Mouse (Mus musculus): Measurements from ENCODE around the gene Nhs. TPM values are rescaled to one million over a fixed set of nuclear protein-coding genes. Genes with fewer than 3 reads are reported as not detected.

The Nhs gene
- total RNA-seq, 2 experiments from 2014 or later: 2.3 to 2.6 TPM

DNA sequence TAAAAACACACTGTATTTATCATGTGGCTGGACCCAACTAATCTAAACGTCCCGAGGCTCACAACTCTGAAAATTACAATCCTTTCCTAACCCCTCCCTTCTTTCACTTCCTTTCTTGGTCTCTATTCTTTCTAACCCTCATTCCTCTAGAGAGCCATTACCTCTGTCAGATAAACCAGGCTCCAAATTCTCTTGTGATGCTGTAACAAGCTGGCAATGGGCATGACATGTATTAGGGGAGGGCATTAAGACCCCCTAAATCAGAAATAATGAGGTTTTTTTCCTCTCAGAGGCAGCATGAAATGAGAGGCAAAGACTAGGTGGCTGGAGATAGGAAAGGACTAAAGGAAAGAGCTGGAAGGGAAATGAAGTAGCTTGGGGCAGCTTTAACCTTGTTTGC is 96.4 kb downstream of the Nhs start:
- no peak overlapping the region for H3K4me3 ChIP-seq
- no peak for TF ChIP-seq CTCF (conservative IDR thresholded peaks at IDR 0.05)
- no peak for DNase-seq (ENCODE audit: low spot score in 2 of 2)
- no peak overlapping the region for H3K27ac ChIP-seq

GRCm38 (mm10) chrX:162055635-162056034 is 103.9 kb downstream of the Nhs start:
- no peak overlapping the region for H3K4me3 ChIP-seq
- H3K27ac ChIP-seq: no peak overlapping the region
- no peak for DNase-seq (ENCODE audit: low spot score in 2 of 2)
- no peak for TF ChIP-seq CTCF (conservative IDR thresholded peaks at IDR 0.05)

GRCm38 (mm10) chrX:162053566-162053965 is 106.0 kb downstream of the Nhs start:
- H3K4me3 ChIP-seq: no peak overlapping the region
- no peak overlapping the region for H3K27ac ChIP-seq
- TF ChIP-seq CTCF (conservative IDR thresholded peaks at IDR 0.05): no peak
- DNase-seq (ENCODE audit: low spot score in 2 of 2): no peak

DNA sequence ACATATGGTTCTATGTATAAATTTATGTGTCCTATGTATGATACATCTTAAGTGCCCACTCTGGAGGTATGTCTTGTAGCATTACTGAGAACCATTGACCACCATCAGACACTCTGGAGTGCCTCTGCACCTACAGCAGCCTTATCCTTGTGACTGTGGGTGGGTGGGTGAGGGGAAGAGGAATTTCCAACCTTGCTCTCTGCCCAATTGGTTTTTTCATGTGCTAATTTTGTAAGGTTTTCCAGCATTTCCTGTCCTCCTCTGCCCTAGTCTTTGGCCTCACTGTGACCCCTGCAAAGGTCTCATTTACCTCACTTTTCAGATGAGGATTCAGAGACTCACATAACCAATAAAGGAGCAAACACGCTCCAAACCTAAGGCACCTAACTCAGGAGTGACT is 107.0 kb downstream of the Nhs start:
- no peak for DNase-seq (ENCODE audit: low spot score in 2 of 2)
- TF ChIP-seq CTCF (conservative IDR thresholded peaks at IDR 0.05): no peak
- no peak overlapping the region for H3K27ac ChIP-seq
- no peak overlapping the region for H3K4me3 ChIP-seq

GRCm38 (mm10) chrX:162049616-162050015 is 109.9 kb downstream of the Nhs start:
- DNase-seq (ENCODE audit: low spot score in 2 of 2): no peak
- no peak overlapping the region for H3K27ac ChIP-seq
- TF ChIP-seq CTCF (conservative IDR thresholded peaks at IDR 0.05): no peak
- no peak overlapping the region for H3K4me3 ChIP-seq

DNA sequence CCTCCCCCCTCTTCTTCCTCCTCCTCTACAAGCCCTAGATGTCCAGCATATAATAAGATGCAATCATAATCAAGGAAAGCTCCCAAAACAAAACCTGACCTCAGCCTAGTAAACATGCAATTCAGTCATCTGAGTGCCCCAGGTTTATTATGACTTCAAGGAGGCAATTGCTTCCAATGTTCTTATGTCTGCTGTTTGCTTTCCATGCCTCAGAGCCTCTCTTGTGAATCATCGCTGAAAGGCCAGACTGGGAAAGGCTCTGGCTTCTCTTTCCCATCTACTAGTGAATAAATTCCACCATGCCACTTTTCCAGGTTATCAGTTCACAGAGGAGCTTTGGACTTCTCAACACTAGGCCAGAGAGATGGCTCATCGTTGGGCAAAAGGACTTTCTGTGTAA is 114.0 kb downstream of the Nhs start:
- DNase-seq (ENCODE audit: low spot score in 2 of 2): no peak
- Histone ChIP-seq H3K4me3 (no peak overlapping the region), H3K27ac (no peak overlapping the region)
- no peak for TF ChIP-seq CTCF (conservative IDR thresholded peaks at IDR 0.05)

DNA sequence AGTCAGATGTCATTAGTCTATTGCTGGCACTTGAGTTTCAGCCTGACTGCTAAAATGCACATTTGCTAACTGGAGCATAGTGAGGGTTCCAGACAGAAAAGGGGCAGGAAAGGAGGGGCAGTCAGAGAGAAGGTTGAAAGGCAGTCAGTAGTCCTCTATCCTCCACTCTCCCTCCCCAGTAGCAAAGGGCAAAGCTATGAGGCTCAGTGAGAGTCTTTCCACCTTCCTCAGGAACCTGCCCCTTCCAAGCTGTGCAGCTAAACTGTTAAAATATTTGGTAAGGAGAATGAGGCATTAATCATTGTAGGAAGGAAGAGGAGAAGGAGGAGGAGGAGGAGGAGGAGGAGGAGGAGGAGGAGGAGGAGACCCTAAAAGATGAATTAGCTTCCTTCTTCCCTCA is 115.4 kb downstream of the Nhs start:
- Histone ChIP-seq H3K4me3 (no peak overlapping the region), H3K27ac (no peak overlapping the region)
- no peak for DNase-seq (ENCODE audit: low spot score in 2 of 2)
- no peak for TF ChIP-seq CTCF (conservative IDR thresholded peaks at IDR 0.05)

- no peak for DNase-seq (ENCODE audit: low spot score in 2 of 2)
- TF ChIP-seq CTCF (conservative IDR thresholded peaks at IDR 0.05): no peak
- Histone ChIP-seq H3K4me3 (no peak overlapping the region), H3K27ac (no peak overlapping the region)
Observed at GRCm38 (mm10) chrX:162025210-162025953, 134.1 kb downstream of the Nhs start.

DNA sequence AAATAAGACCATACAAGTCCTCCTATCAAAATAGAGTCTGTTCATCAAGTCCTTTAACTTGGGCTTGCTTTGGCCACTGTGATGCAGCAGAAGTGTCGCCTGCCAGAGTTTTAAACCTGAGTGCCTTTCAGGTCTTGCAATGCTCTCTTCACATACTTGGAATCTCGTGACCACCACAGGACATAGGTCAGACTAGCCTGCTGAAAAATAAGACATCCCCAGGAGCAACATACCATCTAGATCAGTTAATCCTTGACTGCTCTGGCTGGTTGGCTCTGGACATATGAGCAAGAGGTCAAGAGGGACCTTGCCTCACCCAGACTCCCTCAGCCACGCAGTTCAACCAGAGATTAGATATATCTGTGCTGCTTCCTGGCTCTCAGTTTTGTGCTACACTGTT is 137.8 kb downstream of the Nhs start:
- Histone ChIP-seq H3K4me3 (no peak overlapping the region), H3K27ac (no peak overlapping the region)
- DNase-seq (ENCODE audit: low spot score in 2 of 2): no peak
- TF ChIP-seq CTCF (conservative IDR thresholded peaks at IDR 0.05): no peak

DNA sequence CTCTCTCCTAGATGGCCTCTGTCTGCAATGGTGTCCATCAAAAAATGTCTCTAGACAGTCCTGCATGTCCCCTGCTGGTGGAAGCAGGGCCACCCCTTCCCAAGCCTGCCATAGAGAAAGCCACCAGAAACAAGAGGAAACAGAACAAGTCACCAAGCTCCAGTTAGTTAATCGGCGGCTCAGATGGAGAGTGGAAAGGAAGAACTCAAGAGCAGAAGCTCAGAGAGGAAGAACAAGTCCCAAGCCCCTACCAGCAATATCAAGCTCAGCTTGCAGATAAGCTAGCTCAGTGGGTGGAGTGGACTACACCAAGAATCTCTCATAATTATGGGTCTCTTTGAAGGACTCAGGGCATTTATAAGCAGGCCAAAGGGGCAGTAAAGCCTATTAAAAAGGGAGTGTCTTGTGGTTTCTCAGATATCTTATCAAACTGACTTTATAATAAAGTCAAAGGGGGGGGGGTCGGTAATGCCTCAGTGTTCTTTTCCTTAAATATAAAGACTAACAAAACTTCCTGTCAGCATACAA is 139.4 kb downstream of the Nhs start:
- no peak overlapping the region for H3K4me3 ChIP-seq
- TF ChIP-seq CTCF (conservative IDR thresholded peaks at IDR 0.05): no peak
- no peak overlapping the region for H3K27ac ChIP-seq
- no peak for DNase-seq (ENCODE audit: low spot score in 2 of 2)

DNA sequence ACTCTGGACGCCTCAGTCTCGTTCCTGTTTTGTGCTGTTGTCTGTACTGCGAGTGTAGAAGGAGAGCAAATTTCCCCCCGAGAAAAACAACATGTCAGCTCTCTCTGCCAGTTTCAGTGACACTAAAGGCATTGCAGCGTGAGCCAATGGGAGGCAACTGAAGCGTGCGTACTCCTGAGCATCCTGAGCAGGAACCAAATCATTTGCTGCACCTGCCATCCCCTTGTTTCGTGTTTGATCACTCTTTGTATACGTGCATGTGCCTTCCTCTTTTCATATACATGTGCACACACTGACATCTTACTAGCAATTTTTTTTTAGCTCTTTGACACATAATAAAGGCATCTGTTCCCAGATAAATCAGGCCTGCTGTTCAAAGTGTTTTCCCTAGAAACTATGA is 142.1 kb downstream of the Nhs start:
- DNase-seq (ENCODE audit: low spot score in 2 of 2): no peak
- Histone ChIP-seq H3K27ac (no peak overlapping the region), H3K4me3 (no peak overlapping the region)
- TF ChIP-seq CTCF (conservative IDR thresholded peaks at IDR 0.05): no peak

GRCm38 (mm10) chrX:162012570-162012969 is 147.0 kb downstream of the Nhs start:
- TF ChIP-seq CTCF (conservative IDR thresholded peaks at IDR 0.05): no peak
- Histone ChIP-seq H3K27ac (no peak overlapping the region), H3K4me3 (no peak overlapping the region)
- no peak for DNase-seq (ENCODE audit: low spot score in 2 of 2)

- Histone ChIP-seq H3K4me3 (no peak overlapping the region), H3K27ac (no peak overlapping the region)
- no peak for DNase-seq (ENCODE audit: low spot score in 2 of 2)
- no peak for TF ChIP-seq CTCF (conservative IDR thresholded peaks at IDR 0.05)
Observed at GRCm38 (mm10) chrX:162009876-162010275, 149.7 kb downstream of the Nhs start.

DNA sequence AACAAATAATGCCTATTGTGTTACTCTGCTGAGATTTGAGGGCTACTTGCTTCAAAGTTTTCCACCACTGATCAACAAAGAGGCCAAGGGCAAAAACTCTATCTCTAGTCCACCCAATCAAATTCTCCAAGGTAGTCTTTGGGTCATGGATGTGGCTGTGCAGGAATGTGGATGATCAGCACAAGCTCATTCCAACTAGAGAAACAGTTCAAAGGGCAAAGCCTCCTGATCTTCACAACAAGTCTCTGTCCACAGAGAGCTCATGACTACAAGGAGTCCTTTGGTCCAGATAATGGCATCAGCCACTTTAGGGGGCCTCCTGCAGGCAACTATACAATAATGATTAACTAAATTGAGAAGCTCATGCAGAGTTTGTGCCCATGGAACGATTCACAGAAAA is 155.7 kb downstream of the Nhs start:
- Histone ChIP-seq H3K4me3 (no peak overlapping the region), H3K27ac (no peak overlapping the region)
- no peak for TF ChIP-seq CTCF (conservative IDR thresholded peaks at IDR 0.05)
- DNase-seq (ENCODE audit: low spot score in 2 of 2): no peak
